Mouse (Mus musculus) kidney, embryonic 14.5 days (tissue): ENCODE data around the gene H6pd. TPM values are rescaled to one million over a fixed set of nuclear protein-coding genes. Genes with fewer than 3 reads are reported as not detected.

ENCODE experiments used
- ATAC-seq: fragments of 200-750 bp; cut with Nextera tagmentation; 2 replicates; pipeline ENCODE4 v1.8.0; 2017; ENCODE audit warnings: moderate number of reproducible peaks, mild to moderate bottlenecking, moderate TSS enrichment, moderate library complexity; ENCODE audit not compliant: low FRiP score, low TSS enrichment
- H3K27ac ChIP-seq: fragments of 300-500 bp; sonication (generic); 2 replicates; pipeline ENCODE4 v1.5.1; 2014; ENCODE audit warnings: low read depth, mild to moderate bottlenecking, low read length, moderate library complexity, mixed read lengths
- H3K27me3 ChIP-seq: fragments of 300-500 bp; sonication (generic); 2 replicates; pipeline ENCODE4 v1.6.1; 2014; ENCODE audit warnings: mild to moderate bottlenecking, low read length; ENCODE audit not compliant: control insufficient read depth, insufficient read depth
- H3K36me3 ChIP-seq: fragments of 300-500 bp; sonication (generic); 2 replicates; pipeline ENCODE4 v1.6.1; 2014; ENCODE audit warnings: low read length, mixed read lengths; ENCODE audit not compliant: control insufficient read depth, insufficient read depth
- H3K4me1 ChIP-seq: fragments of 300-500 bp; sonication (generic); 2 replicates; pipeline ENCODE4 v1.6.1; 2014; ENCODE audit warnings: low read length, mixed read lengths; ENCODE audit not compliant: control insufficient read depth, insufficient read depth
- H3K4me2 ChIP-seq: fragments of 300-500 bp; sonication (generic); replicated peaks from 2 replicates; pipeline ENCODE4 v1.6.1; 2014; ENCODE audit warnings: low read depth, mild to moderate bottlenecking, low read length
- H3K4me3 ChIP-seq: fragments of 300-500 bp; sonication (generic); 2 replicates; pipeline ENCODE4 v1.5.1; 2014; ENCODE audit warnings: mild to moderate bottlenecking, low read length
- H3K9ac ChIP-seq: fragments of 300-500 bp; sonication (generic); 2 replicates; pipeline ENCODE4 v1.6.1; 2014; ENCODE audit warnings: low read depth, mild to moderate bottlenecking, low read length, moderate library complexity
- H3K9me3 ChIP-seq: fragments of 300-500 bp; sonication (generic); 2 replicates; pipeline ENCODE4 v1.6.1; 2016; ENCODE audit warnings: low read length; ENCODE audit not compliant: control insufficient read depth
- WGBS: fragments of 180-500 bp; shearing (Covaris S2); extraction: QIAGEN DNeasy Blood & Tissue Kit; methylation state at CpG from one replicate; pipeline ENCODE4 v1.1.7; 2014; 5-methylcytosine and 5-hydroxymethylcytosine counted together
- polyA plus RNA-seq: library from polyadenylated mRNA; unstranded; fragments of >200 nt; fragmentation: Nextera tagmentation; extraction: Ambion mirVana; gene quantifications from 2 replicates; pipeline ENCODE4 v1.2.1, GENCODE M21; 2014

H6pd gene
- polyA plus RNA-seq, 1 experiment from 2014 or later, result 10.7 TPM

GRCm38 (mm10) chr4:149953621-149954481, 55.0 kb downstream of the H6pd start:
- Histone ChIP-seq H3K27me3 (no peaks in the 10 kb centered on the region), H3K27ac (no peak overlapping the region), H3K9ac (peak overlapping the region; percentile 80), H3K36me3 (no peaks in the 10 kb centered on the region), H3K9me3 (no peaks in the 10 kb centered on the region), H3K4me1 (peaks cover 20% of the 10 kb centered on the region), H3K4me3 (peak overlapping the region; percentile 72), H3K4me2 (peak overlapping the region; percentile 95)
- WGBS, result 5% methylated on average over 32 of the region's 32 CpGs
- no peak for ATAC-seq

DNA sequence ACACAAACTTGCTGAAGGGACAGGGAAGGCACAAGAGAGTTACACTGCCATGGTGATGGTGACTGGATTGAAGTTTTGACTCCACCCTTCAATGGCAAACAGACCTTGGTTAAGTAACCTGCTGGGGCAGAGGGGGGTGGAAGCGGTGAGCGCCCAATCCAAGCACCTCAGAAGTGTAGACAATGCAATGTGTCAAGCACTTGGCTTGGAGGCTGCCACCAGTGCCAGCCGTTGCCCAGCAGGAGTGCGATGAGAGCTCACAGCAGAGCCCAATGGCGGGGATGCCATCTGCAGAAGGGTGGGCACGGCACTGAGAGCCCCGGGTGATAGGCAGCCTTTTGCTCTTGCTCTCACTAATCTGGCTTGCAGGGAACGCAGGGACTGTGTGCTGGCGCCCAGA, 56.6 kb downstream of the H6pd start:
- Histone ChIP-seq H3K4me3 (no peak overlapping the region), H3K9ac (no peak overlapping the region), H3K4me1 (peaks cover 24% of the 10 kb centered on the region), H3K9me3 (no peaks in the 10 kb centered on the region), H3K27me3 (no peaks in the 10 kb centered on the region), H3K4me2 (no peak overlapping the region), H3K36me3 (no peaks in the 10 kb centered on the region), H3K27ac (no peak overlapping the region)
- WGBS, result 95% methylated on average over 9 of the region's 9 CpGs
- ATAC-seq, result no peak

DNA sequence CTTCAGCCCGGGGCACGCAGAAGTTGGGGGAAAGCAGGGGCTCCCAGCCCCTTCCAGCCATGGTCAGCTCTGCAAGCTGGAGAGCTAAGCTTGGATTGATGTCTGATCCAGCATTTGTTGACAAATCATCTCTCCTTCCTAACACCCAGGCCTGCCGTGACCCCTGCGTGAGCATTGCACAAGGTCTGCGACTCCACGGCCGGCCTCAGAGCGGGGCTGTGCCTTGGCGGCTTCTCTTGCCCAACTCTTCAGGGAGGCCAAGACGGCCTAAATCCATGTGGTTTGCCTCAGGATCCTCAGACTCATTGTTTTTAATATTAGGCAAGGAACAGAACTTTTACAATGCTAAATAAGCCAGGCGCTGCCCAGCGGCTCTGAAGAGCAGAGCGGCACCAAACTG, 57.6 kb downstream of the H6pd start:
- no peaks in the 10 kb centered on the region for H3K36me3 ChIP-seq
- no peaks in the 10 kb centered on the region for H3K27me3 ChIP-seq
- no peak overlapping the region for H3K27ac ChIP-seq
- ATAC-seq, result no peak
- WGBS, result 83% methylated on average over 13 of the region's 13 CpGs
- no peaks in the 10 kb centered on the region for H3K9me3 ChIP-seq
- H3K4me3 ChIP-seq, result no peak overlapping the region
- H3K9ac ChIP-seq, result no peak overlapping the region
- H3K4me2 ChIP-seq, result no peak overlapping the region
- peaks cover 26% of the 10 kb centered on the region for H3K4me1 ChIP-seq

GRCm38 (mm10) chr4:149949691-149950090, 59.1 kb downstream of the H6pd start:
- Histone ChIP-seq H3K27ac (no peak overlapping the region), H3K9ac (no peak overlapping the region), H3K27me3 (no peaks in the 10 kb centered on the region), H3K4me1 (peaks cover 32% of the 10 kb centered on the region), H3K4me3 (no peak overlapping the region), H3K4me2 (no peak overlapping the region), H3K36me3 (no peaks in the 10 kb centered on the region), H3K9me3 (no peaks in the 10 kb centered on the region)
- 43% methylated on average over 13 of the region's 13 CpGs for WGBS
- ATAC-seq, result peak; percentile 69

- no peak overlapping the region for H3K4me2 ChIP-seq
- H3K4me3 ChIP-seq, result no peak overlapping the region
- no peaks in the 10 kb centered on the region for H3K9me3 ChIP-seq
- H3K4me1 ChIP-seq, result peaks cover 43% of the 10 kb centered on the region
- 89% methylated on average over 5 of the region's 5 CpGs for WGBS
- H3K27ac ChIP-seq, result no peak overlapping the region
- no peaks in the 10 kb centered on the region for H3K36me3 ChIP-seq
- ATAC-seq, result no peak
- H3K27me3 ChIP-seq, result no peaks in the 10 kb centered on the region
- no peak overlapping the region for H3K9ac ChIP-seq
Measured at GRCm38 (mm10) chr4:149948119-149948518, 60.7 kb downstream of the H6pd start.

DNA sequence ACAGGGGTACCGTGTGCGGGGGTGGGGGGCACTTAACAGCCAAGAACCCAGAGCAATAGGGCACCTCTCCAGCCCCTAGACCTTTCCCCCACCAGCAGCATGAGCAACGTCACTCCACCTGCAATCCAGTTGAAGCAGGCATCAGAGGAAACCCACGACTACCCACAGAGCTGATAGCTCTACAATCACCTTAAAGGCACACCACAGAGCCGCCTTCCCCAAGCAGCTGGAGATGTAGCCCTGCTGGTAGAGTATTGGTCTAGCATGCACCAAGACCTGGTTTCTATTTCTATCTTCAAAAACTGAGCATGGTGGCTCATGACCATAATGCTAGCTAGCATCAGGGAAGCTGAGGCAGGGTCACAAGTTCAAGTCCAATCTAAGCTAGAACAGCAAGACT, 61.4 kb downstream of the H6pd start:
- no peak for ATAC-seq
- WGBS, result 85% methylated on average over 5 of the region's 5 CpGs
- no peaks in the 10 kb centered on the region for H3K27me3 ChIP-seq
- H3K27ac ChIP-seq, result no peak overlapping the region
- H3K4me2 ChIP-seq, result no peak overlapping the region
- no peaks in the 10 kb centered on the region for H3K9me3 ChIP-seq
- H3K4me3 ChIP-seq, result no peak overlapping the region
- H3K36me3 ChIP-seq, result no peaks in the 10 kb centered on the region
- H3K4me1 ChIP-seq, result peaks cover 48% of the 10 kb centered on the region
- no peak overlapping the region for H3K9ac ChIP-seq

- H3K27me3 ChIP-seq, result no peaks in the 10 kb centered on the region
- ATAC-seq, result no peak
- no peak overlapping the region for H3K27ac ChIP-seq
- no peak overlapping the region for H3K4me3 ChIP-seq
- H3K9ac ChIP-seq, result no peak overlapping the region
- no peaks in the 10 kb centered on the region for H3K9me3 ChIP-seq
- H3K4me1 ChIP-seq, result peaks cover 49% of the 10 kb centered on the region
- no peak overlapping the region for H3K4me2 ChIP-seq
- H3K36me3 ChIP-seq, result no peaks in the 10 kb centered on the region
- 52% methylated on average over 9 of the region's 9 CpGs for WGBS
Measured at GRCm38 (mm10) chr4:149945194-149945593, 63.6 kb downstream of the H6pd start.

- no peak overlapping the region for H3K9ac ChIP-seq
- no peaks in the 10 kb centered on the region for H3K9me3 ChIP-seq
- H3K4me2 ChIP-seq, result no peak overlapping the region
- WGBS, result 43% methylated on average over 12 of the region's 12 CpGs
- H3K36me3 ChIP-seq, result no peaks in the 10 kb centered on the region
- H3K4me1 ChIP-seq, result peaks cover 45% of the 10 kb centered on the region
- H3K4me3 ChIP-seq, result no peak overlapping the region
- H3K27ac ChIP-seq, result no peak overlapping the region
- H3K27me3 ChIP-seq, result no peaks in the 10 kb centered on the region
- ATAC-seq, result no peak
Measured at GRCm38 (mm10) chr4:149944214-149944613, 64.6 kb downstream of the H6pd start.

- 43% methylated on average over 10 of the region's 10 CpGs for WGBS
- Histone ChIP-seq H3K9me3 (no peaks in the 10 kb centered on the region), H3K27me3 (no peaks in the 10 kb centered on the region), H3K27ac (no peak overlapping the region; the same call in 1 of the 2 replicates), H3K4me2 (no peak overlapping the region), H3K4me1 (peaks cover 41% of the 10 kb centered on the region), H3K36me3 (no peaks in the 10 kb centered on the region), H3K9ac (no peak overlapping the region), H3K4me3 (no peak overlapping the region)
- no peak for ATAC-seq
Measured at GRCm38 (mm10) chr4:149942831-149943741, 65.7 kb downstream of the H6pd start.
